Mouse (Mus musculus) kidney, embryonic 15.5 days (tissue): ENCODE data around the gene Klf1. TPM values are rescaled to one million over a fixed set of nuclear protein-coding genes. Genes with fewer than 3 reads are reported as not detected.

ENCODE experiments used
- ATAC-seq: fragments of 200-750 bp; cut with Nextera tagmentation; replicated peaks from 2 replicates; pipeline ENCODE4 v1.8.0; 2017; ENCODE audit warnings: moderate TSS enrichment; ENCODE audit not compliant: low FRiP score
- H3K27ac ChIP-seq: fragments of 300-500 bp; sonication (generic); 2 replicates; pipeline ENCODE4 v1.5.1; 2015; ENCODE audit warnings: mild to moderate bottlenecking, inconsistent platforms
- H3K27me3 ChIP-seq: fragments of 300-500 bp; sonication (generic); 2 replicates; pipeline ENCODE4 v1.6.1; 2015; ENCODE audit warnings: inconsistent platforms
- H3K36me3 ChIP-seq: fragments of 300-500 bp; sonication (generic); 2 replicates; pipeline ENCODE4 v1.6.1; 2015; ENCODE audit warnings: inconsistent platforms
- H3K4me1 ChIP-seq: fragments of 300-500 bp; sonication (generic); 2 replicates; pipeline ENCODE4 v1.6.1; 2015; ENCODE audit warnings: inconsistent platforms
- H3K4me2 ChIP-seq: fragments of 300-500 bp; sonication (generic); 2 replicates; pipeline ENCODE4 v1.6.1; 2015; ENCODE audit warnings: moderate library complexity, mild to moderate bottlenecking, inconsistent platforms
- H3K4me3 ChIP-seq: fragments of 300-500 bp; sonication (generic); replicated peaks from 2 replicates; pipeline ENCODE4 v1.5.1; 2015; ENCODE audit warnings: mild to moderate bottlenecking, inconsistent platforms
- H3K9ac ChIP-seq: fragments of 300-500 bp; sonication (generic); 2 replicates; pipeline ENCODE4 v1.6.1; 2015; ENCODE audit warnings: mild to moderate bottlenecking, inconsistent platforms
- H3K9me3 ChIP-seq: fragments of 300-500 bp; sonication (generic); replicated peaks from 2 replicates; pipeline ENCODE4 v1.6.1; 2016; ENCODE audit warnings: inconsistent platforms
- WGBS: fragments of 180-500 bp; shearing (Covaris S2); methylation state at CpG from one replicate; pipeline ENCODE4 v1.1.7; 2015; ENCODE audit warnings: mixed read lengths; 5-methylcytosine and 5-hydroxymethylcytosine counted together
- polyA plus RNA-seq: library from polyadenylated mRNA; unstranded; fragments of >200 nt; fragmentation: Nextera tagmentation; extraction: Ambion mirVana; gene quantifications from 2 replicates; pipeline ENCODE4 v1.2.1, GENCODE M21; 2015

Gene Klf1
- polyA plus RNA-seq, 1 experiment from 2014 or later = 7.2 TPM

DNA sequence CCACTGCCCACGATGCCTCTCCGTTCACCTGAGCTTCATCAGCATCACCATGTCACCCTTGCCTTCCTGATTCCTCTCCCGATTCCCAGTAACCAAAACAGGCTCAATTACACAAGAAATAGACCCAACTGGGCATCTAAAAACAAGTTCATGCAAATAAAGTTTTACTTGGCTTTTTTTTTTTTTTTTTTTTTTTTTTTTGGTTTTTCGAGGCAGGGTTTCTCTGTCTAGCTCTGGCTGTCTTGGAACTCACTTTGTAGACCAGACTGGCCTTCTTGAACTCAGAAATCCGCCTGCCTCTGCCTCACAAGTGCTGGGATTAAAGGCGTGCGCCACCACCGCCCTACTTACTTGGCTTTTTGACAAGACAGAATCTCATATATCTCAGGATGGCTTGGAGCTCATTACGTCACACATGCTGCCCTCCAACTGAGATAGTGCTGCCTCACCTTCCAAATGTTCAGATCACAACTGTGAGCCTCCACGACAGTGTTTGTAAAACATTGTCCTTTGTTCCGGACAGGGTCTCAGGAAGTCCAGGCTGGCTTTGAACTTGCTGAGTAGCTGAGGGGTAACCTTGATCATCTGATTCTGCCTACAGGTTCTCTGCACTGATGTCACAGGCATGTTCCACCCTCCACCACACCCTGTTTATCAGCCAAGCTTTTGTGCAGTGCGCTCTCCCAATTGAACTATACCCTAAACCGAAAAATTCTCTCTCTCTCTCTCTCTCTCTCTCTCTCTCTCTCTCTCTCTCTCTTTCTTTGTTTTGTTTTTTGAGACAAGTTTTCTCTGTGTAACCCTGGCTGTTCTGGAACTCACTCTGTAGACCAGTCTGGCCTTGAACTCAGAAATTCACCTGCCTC, 36.1 kb downstream of the Klf1 start:
- no peak overlapping the region for H3K27ac ChIP-seq
- peak overlapping the region; percentile 87 for H3K4me2 ChIP-seq
- ATAC-seq = no peak
- no peaks in the 10 kb centered on the region for H3K9me3 ChIP-seq
- H3K4me1 ChIP-seq = peaks cover 21% of the 10 kb centered on the region
- WGBS = 64% methylated on average over 13 of the region's 13 CpGs
- H3K36me3 ChIP-seq = no peaks in the 10 kb centered on the region
- peaks cover 91% of the 10 kb centered on the region for H3K27me3 ChIP-seq
- H3K4me3 ChIP-seq = peak overlapping the region; percentile 48
- H3K9ac ChIP-seq = no peak overlapping the region

GRCm38 (mm10) chr8:84943699-84944098, 42.0 kb downstream of the Klf1 start:
- H3K27me3 ChIP-seq = peaks cover 93% of the 10 kb centered on the region
- no peak overlapping the region for H3K27ac ChIP-seq
- no peak overlapping the region for H3K4me2 ChIP-seq
- no peak overlapping the region for H3K4me3 ChIP-seq
- ATAC-seq = no peak
- 16% methylated on average over 4 of the region's 4 CpGs for WGBS
- no peaks in the 10 kb centered on the region for H3K9me3 ChIP-seq
- no peaks in the 10 kb centered on the region for H3K36me3 ChIP-seq
- no peak overlapping the region for H3K9ac ChIP-seq
- peaks cover 20% of the 10 kb centered on the region for H3K4me1 ChIP-seq

DNA sequence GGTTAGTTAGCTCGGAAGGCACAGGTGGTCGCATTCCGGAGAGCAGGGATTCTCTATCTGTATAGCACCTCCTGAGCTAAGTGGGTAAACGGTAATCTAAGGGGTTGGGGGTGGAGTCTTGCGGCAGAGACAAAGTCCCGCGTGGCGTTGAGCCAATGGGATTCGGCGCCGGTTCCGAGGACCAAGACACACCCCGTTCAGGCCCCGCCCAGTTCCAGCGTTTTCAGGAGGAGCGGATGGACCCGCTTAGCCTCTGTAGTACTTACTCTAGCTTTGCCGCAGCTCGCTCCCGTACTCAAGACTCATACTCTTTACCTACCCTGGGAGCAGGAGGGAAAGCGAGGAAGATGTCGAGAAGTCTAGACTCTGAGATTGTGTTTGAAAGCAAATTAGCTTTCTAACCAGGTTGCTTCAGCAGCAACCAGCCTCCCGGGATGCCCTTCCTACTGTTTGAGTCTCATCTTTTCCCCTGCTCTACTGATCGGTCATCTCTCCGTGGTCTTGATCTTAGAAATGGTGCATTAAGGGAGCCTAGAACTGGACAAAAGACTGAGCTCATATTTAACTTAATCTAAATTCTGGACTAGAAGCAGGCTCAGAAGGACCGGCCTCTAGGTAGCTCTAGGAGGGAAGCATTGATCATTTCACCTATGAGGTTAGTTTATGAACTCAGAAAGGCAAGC, 42.9 kb downstream of the Klf1 start:
- H3K27me3 ChIP-seq = peaks cover 88% of the 10 kb centered on the region
- no peak overlapping the region for H3K27ac ChIP-seq
- no peak for ATAC-seq
- WGBS = 2% methylated on average over 26 of the region's 26 CpGs
- no peaks in the 10 kb centered on the region for H3K9me3 ChIP-seq
- peak overlapping the region; percentile 16 for H3K4me3 ChIP-seq
- H3K36me3 ChIP-seq = no peaks in the 10 kb centered on the region
- H3K4me2 ChIP-seq = peak overlapping the region; percentile 33
- no peak overlapping the region for H3K9ac ChIP-seq
- H3K4me1 ChIP-seq = peaks cover 20% of the 10 kb centered on the region

GRCm38 (mm10) chr8:84945235-84945632, 43.5 kb downstream of the Klf1 start:
- Histone ChIP-seq H3K9me3 (no peaks in the 10 kb centered on the region), H3K27ac (no peak overlapping the region), H3K36me3 (no peaks in the 10 kb centered on the region), H3K9ac (no peak overlapping the region), H3K27me3 (peaks cover 88% of the 10 kb centered on the region), H3K4me2 (peak overlapping the region; percentile 84), H3K4me1 (peaks cover 20% of the 10 kb centered on the region), H3K4me3 (peak overlapping the region; percentile 48)
- 4% methylated on average over 11 of the region's 11 CpGs for WGBS
- ATAC-seq = peak; percentile 12; the same call in 1 of the 2 replicates

GRCm38 (mm10) chr8:84945633-84946527, 44.2 kb downstream of the Klf1 start:
- Histone ChIP-seq H3K4me1 (peaks cover 20% of the 10 kb centered on the region), H3K36me3 (no peaks in the 10 kb centered on the region), H3K9ac (no peak overlapping the region), H3K9me3 (no peaks in the 10 kb centered on the region), H3K27ac (no peak overlapping the region), H3K27me3 (peaks cover 88% of the 10 kb centered on the region), H3K4me2 (peak overlapping the region; percentile 84), H3K4me3 (peak overlapping the region; percentile 48)
- WGBS = under 1% methylated on average over 62 of the region's 67 CpGs
- ATAC-seq = peak; percentile 43; the same call in 1 of the 2 replicates

GRCm38 (mm10) chr8:84946528-84947240, 45.0 kb downstream of the Klf1 start, which contains the start of gene Rtbdn:
Rtbdn (plus strand) TSS chr8:84946991.
- Histone ChIP-seq H3K9me3 (no peaks in the 10 kb centered on the region), H3K4me2 (peak within 1 kb of the TSS; percentile 84), H3K27ac (no peak within 1 kb of the TSS), H3K27me3 (peaks cover 88% of the 10 kb centered on the region), H3K9ac (no peak within 1 kb of the TSS), H3K4me3 (peak within 1 kb of the TSS; percentile 48), H3K36me3 (no peaks in the 10 kb centered on the region), H3K4me1 (peaks cover 20% of the 10 kb centered on the region)
- 7% methylated on average over 17 of the region's 17 CpGs for WGBS
- no peak for ATAC-seq

- Histone ChIP-seq H3K27ac (no peak overlapping the region), H3K4me3 (no peak overlapping the region), H3K27me3 (peaks cover 88% of the 10 kb centered on the region), H3K4me2 (no peak overlapping the region), H3K4me1 (peaks cover 20% of the 10 kb centered on the region), H3K9me3 (no peaks in the 10 kb centered on the region), H3K9ac (no peak overlapping the region), H3K36me3 (no peaks in the 10 kb centered on the region)
- 14% methylated on average over 9 of the region's 9 CpGs for WGBS
- ATAC-seq = no peak
These were observed 45.5 kb downstream of the Klf1 start for GRCm38 (mm10) chr8:84947241-84947545.

DNA sequence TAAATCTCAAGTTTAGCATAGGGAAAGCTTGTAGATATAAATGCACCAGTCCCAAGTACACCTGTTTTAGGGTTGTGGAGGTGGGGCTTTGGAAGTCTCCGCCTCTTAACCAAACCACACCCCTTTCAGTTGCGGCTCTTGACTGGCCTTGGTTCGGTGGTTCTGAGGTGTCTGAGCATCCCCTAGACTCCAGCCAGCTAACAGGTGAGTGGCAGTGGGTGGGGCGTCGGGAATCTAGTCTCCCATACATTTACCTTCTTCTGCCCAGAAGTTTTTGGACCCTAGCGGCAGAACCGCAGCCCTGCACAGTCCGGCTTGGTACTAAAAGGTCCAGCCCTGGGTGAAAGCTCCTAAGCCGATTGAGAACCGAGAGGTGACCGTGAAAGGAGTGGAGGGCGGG, 48.0 kb downstream of the Klf1 start:
- 21% methylated on average over 12 of the region's 12 CpGs for WGBS
- peaks cover 15% of the 10 kb centered on the region for H3K4me1 ChIP-seq
- no peaks in the 10 kb centered on the region for H3K36me3 ChIP-seq
- H3K4me2 ChIP-seq = no peak overlapping the region
- no peak overlapping the region for H3K9ac ChIP-seq
- H3K27me3 ChIP-seq = peaks cover 82% of the 10 kb centered on the region
- H3K27ac ChIP-seq = no peak overlapping the region
- no peak overlapping the region for H3K4me3 ChIP-seq
- ATAC-seq = no peak
- H3K9me3 ChIP-seq = no peaks in the 10 kb centered on the region

DNA sequence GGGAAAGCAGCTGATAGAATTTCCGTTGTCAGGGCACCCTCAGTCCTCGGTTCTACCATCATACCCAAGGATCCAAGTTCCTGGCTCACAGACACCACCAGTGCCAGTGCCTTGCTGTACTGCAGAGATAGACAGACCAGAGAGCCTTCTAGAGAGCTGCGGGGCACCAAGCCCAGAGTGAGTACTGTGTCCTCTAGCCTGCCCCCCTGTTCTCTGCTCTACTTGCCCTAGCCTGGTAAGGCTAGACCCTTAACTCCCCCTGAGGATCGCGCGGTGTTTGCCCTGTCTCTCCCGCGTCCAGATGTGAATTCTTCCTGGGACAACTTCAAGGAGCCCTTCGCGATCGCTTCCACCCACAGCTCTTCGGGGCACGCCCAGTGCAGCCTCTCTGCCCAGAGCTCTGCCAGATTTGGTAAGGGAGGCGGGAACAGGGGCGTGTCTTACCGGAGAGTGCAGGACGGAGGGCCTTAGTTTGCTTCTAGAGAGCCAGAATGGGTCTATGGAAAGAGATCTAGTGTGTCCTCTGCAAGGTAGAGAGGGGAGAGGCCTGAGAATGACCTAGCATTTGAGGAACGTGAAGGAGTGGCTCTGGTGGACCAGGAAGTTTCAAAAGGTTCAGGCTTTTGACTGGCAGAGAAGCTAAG, 51.0 kb downstream of the Klf1 start:
- WGBS = 6% methylated on average over 18 of the region's 18 CpGs
- H3K4me3 ChIP-seq = no peak overlapping the region
- no peak overlapping the region for H3K4me2 ChIP-seq
- ATAC-seq = no peak
- H3K36me3 ChIP-seq = peaks cover 15% of the 10 kb centered on the region
- peaks cover 54% of the 10 kb centered on the region for H3K27me3 ChIP-seq
- H3K9me3 ChIP-seq = no peaks in the 10 kb centered on the region
- H3K4me1 ChIP-seq = no peaks in the 10 kb centered on the region
- no peak overlapping the region for H3K9ac ChIP-seq
- H3K27ac ChIP-seq = no peak overlapping the region
